Mouse (Mus musculus) ES-E14 (cell line): ENCODE data around the gene Nrip2. TPM values are rescaled to one million over a fixed set of nuclear protein-coding genes. Genes with fewer than 3 reads are reported as not detected.
A peak's percentile ranks its signal among the peaks of the same experiment; 100 is the strongest.

Experiments
- DNase-seq: peaks from one replicate; pipeline ENCODE4 v3.0.0-alpha.2; 2013; ENCODE audit warnings: low read depth, low spot score
- H3K27ac ChIP-seq: 2 replicates; pipeline ENCODE4 v1.5.1; 2012; ENCODE audit warnings: low read depth, mild to moderate bottlenecking, low read length, moderate library complexity, mixed read lengths; ENCODE audit not compliant: poor library complexity, insufficient read depth, severe bottlenecking
- H3K36me3 ChIP-seq: 2 replicates; pipeline ENCODE4 v1.6.1; 2012; ENCODE audit warnings: mild to moderate bottlenecking, low read length, moderate library complexity, mixed read lengths; ENCODE audit not compliant: control insufficient read depth, poor library complexity, insufficient read depth, severe bottlenecking
- H3K4me1 ChIP-seq, 2 experiments: fragments of 150-350 bp in 1 of 2; sonication (generic) in 1 of 2; 2 replicates each; pipeline ENCODE4 v1.6.1; 2012; ENCODE audit warnings: low read length in 2 of 2, mild to moderate bottlenecking in 1 of 2, mixed read lengths in 1 of 2; ENCODE audit not compliant: control insufficient read depth in 2 of 2, insufficient read depth in 2 of 2, poor library complexity in 1 of 2
- H3K4me3 ChIP-seq, 2 experiments: fragments of 150-350 bp in 1 of 2; sonication (generic) in 1 of 2; 2 replicates each; pipeline ENCODE4 v1.5.1; 2012; ENCODE audit warnings: low read length in 2 of 2, low read depth in 1 of 2, mild to moderate bottlenecking in 1 of 2, mixed read lengths in 1 of 2; ENCODE audit not compliant: insufficient read depth in 1 of 2, poor library complexity in 1 of 2, severe bottlenecking in 1 of 2
- H3K9ac ChIP-seq: 2 replicates; pipeline ENCODE4 v1.6.1; 2012; ENCODE audit warnings: low read depth, mild to moderate bottlenecking, low read length, mixed read lengths; ENCODE audit not compliant: poor library complexity, insufficient read depth, severe bottlenecking
- H3K9me3 ChIP-seq: fragments of 150-350 bp; sonication (generic); 2 replicates; pipeline ENCODE4 v1.6.1; 2012; ENCODE audit warnings: low read depth, mild to moderate bottlenecking, low read length; ENCODE audit not compliant: control insufficient read depth, insufficient read depth
- CHD2 ChIP-seq: IDR thresholded peaks from 2 replicates; pipeline ENCODE4 v1.6.1; 2014; ENCODE audit warnings: mild to moderate bottlenecking, low read depth, low read length, inconsistent platforms
- HCFC1 ChIP-seq: IDR thresholded peaks from 2 replicates; pipeline ENCODE4 v1.6.1; 2012; ENCODE audit warnings: low read length, inconsistent platforms, borderline replicate concordance; ENCODE audit not compliant: insufficient read depth
- MAFK ChIP-seq: IDR thresholded peaks from 2 replicates; pipeline ENCODE4 v1.6.1; 2014; ENCODE audit warnings: mild to moderate bottlenecking, low read depth, low read length, inconsistent platforms; ENCODE audit not compliant: insufficient read depth
- ZC3H11A ChIP-seq: IDR thresholded peaks from 2 replicates; pipeline ENCODE4 v1.6.1; 2012; ENCODE audit warnings: low read depth, mild to moderate bottlenecking, inconsistent platforms, low read length, borderline replicate concordance
- ZNF384 ChIP-seq: IDR thresholded peaks from 2 replicates; pipeline ENCODE4 v1.6.1; 2012; ENCODE audit warnings: low read depth, low read length, inconsistent platforms
- in situ Hi-C, 2 experiments: fragments of 600-800 bp; cut with MboI; formaldehyde crosslinking; loops; one replicate each; pipeline ENCODE4 v1.15.1; 2025; ENCODE audit warnings: low sequenced_read_pairs in 2 of 2, inconsistent platforms in 1 of 2; ENCODE audit not compliant: unreplicated experiment in 2 of 2
- total RNA-seq: library from RNA; depleted of rRNA; stranded (reverse); fragments of 300-350 nt; gene quantifications from 2 replicates; pipeline ENCODE4 v1.2.3, GENCODE M21; 2012

The Nrip2 gene
- total RNA-seq, 1 experiment: 0.27 TPM

GRCm38 (mm10) chr6:128435474-128435873 lies 36.4 kb downstream of the Nrip2 start:
- Histone ChIP-seq H3K9ac (no peak overlapping the region), H3K4me1 (peaks cover 15 to 29% of the 10 kb centered on the region in 2 experiments), H3K4me3 (no peak overlapping the region), H3K36me3 (peaks cover 59% of the 10 kb centered on the region), H3K9me3 (no peaks in the 10 kb centered on the region), H3K27ac (no peak overlapping the region)
- TF ChIP-seq ZC3H11A (no peak), CHD2 (no peak), ZNF384 (no peak), MAFK (no peak), HCFC1 (no peak)
- DNase-seq: no peak
- in situ Hi-C loops: no loop called here

GRCm38 (mm10) chr6:128436356-128437005 lies 37.4 kb downstream of the Nrip2 start:
- no peak overlapping the region for H3K27ac ChIP-seq
- H3K9me3 ChIP-seq: no peaks in the 10 kb centered on the region
- H3K4me3 ChIP-seq: peak overlapping the region; percentile 89 to 93
- peaks cover 14 to 29% of the 10 kb centered on the region in 2 experiments for H3K4me1 ChIP-seq
- DNase-seq: no peak
- in situ Hi-C loops: no loop called here
- H3K36me3 ChIP-seq: peaks cover 52% of the 10 kb centered on the region
- peak overlapping the region; percentile 61 for H3K9ac ChIP-seq
- TF ChIP-seq ZC3H11A: no peak
- TF ChIP-seq ZNF384: no peak
- no peak for TF ChIP-seq CHD2
- TF ChIP-seq MAFK: no peak
- no peak for TF ChIP-seq HCFC1

- no peak for TF ChIP-seq CHD2
- TF ChIP-seq ZNF384: no peak
- no peak for TF ChIP-seq MAFK
- no peak for TF ChIP-seq HCFC1
- TF ChIP-seq ZC3H11A: no peak
- Histone ChIP-seq H3K36me3 (peaks cover 44% of the 10 kb centered on the region), H3K27ac (0 out of 2 replicates have a peak overlapping the region, but pooled peaks have one; percentile 54), H3K9me3 (no peaks in the 10 kb centered on the region), H3K4me1 (peaks cover 10 to 28% of the 10 kb centered on the region in 2 experiments; a peak in 3 of 4 replicates), H3K9ac (peak overlapping the region; percentile 89), H3K4me3 (peak overlapping the region; percentile 89 to 93)
- in situ Hi-C loops: no loop called here
- DNase-seq: no peak
Measured at GRCm38 (mm10) chr6:128437288-128437687, 38.2 kb downstream of the Nrip2 start.

- in situ Hi-C loops: no loop called here
- no peaks in the 10 kb centered on the region for H3K9me3 ChIP-seq
- TF ChIP-seq ZC3H11A (no peak), ZNF384 (no peak), HCFC1 (peak; percentile 85), MAFK (no peak), CHD2 (no peak)
- peaks cover 10 to 26% of the 10 kb centered on the region in 2 experiments; a peak in 3 of 4 replicates for H3K4me1 ChIP-seq
- H3K4me3 ChIP-seq: peak overlapping the region; percentile 89 to 93
- peaks cover 38% of the 10 kb centered on the region for H3K36me3 ChIP-seq
- H3K9ac ChIP-seq: peak overlapping the region; percentile 89
- no peak for DNase-seq
- peak overlapping the region; percentile 54 for H3K27ac ChIP-seq
Measured at GRCm38 (mm10) chr6:128437731-128438316, 38.7 kb downstream of the Nrip2 start.
